Mouse (Mus musculus): Measurements from ENCODE around the gene Kmo.

DNA sequence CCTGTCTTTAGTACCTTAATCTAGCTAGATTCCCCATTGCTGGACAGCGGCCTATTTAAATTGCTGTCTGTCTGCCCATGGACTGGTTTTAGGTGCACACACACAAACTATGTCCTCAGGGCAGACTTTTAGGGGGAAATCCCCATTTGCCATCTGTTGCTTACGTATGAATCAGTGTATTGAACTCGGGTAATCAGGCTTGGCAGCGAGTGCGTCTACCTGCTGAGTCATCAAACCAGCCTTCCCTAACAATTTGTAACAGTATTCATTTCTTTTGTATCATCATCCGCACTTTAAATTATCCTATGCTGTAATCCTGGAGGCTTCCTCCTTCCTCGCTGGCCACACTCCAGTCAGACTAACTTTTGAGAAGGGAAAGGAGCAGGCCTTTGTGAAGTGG, 49.9 kb downstream of the Kmo start:
- TF ChIP-seq CTCF (IDR thresholded peaks at IDR 0.05; ENCODE audit: low read depth, low read length) (no peak), POLR2A (IDR thresholded peaks at IDR 0.05; ENCODE audit: extremely low read depth, insufficient read depth, low read length) (no peak)

All from liver, adult 2 months (tissue).